Mouse (Mus musculus) embryonic stem cell, embryonic (primary cell): ENCODE data around the gene Kcnj9.

ENCODE experiments used
- CTCF ChIA-PET, 4 experiments: fragments of 300-600 bp in 2 of 4; fragments of 350-600 bp in 2 of 4; sonication (Branson Sonifier 250); formaldehyde crosslinking; loops; one replicate each; lab custom pipeline; 2022; ENCODE audit warnings: inconsistent platforms in 2 of 4; lab: Charles Lee
- POLR2A ChIA-PET, 4 experiments: fragments of 300-600 bp in 2 of 4; fragments of 350-600 bp in 2 of 4; sonication (Branson Sonifier 250); formaldehyde crosslinking; loops; one replicate each; lab custom pipeline; 2022; ENCODE audit warnings: antibody characterized with exemption in 4 of 4, inconsistent platforms in 1 of 4; lab: Charles Lee

Kcnj9 gene

DNA sequence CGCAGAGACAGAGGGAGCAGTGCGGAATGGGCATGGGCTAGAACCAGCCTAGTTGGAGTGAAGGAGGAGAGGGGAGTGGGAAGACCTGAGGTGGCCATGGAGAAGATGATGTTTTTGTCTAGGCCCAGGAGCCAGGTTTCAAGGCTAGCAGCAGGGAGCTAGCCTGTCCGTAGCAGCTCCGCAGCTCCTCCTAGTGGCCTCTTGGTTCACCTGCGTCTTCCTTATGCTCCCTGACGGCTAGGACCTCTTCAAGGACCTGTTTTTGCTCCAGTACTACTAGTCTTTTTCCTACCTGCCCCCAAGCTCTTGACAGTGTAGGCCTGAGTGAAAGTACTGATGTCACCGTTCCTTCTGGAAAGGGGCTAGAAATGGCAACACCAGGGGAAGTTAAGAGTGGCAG lies 4.4 kb downstream of the Kcnj9 start:
- ChIA-PET POLR2A (interaction anchor here (0.6 to 3.3 kb wide), 30 partner anchors 10 to 499 kb away, joined by 3 to 19 read pairs (median 3); partner anchors contain the start of genes Dcaf8 (in 1 of the 4), Kcnj10 (in 1 of the 4), Ncstn (in 1 of the 4) and Pex19 (in 1 of the 4)), CTCF (interaction anchor here (0.5 to 4.4 kb wide), 65 partner anchors 8 to 1023 kb away, joined by 3 to 25 read pairs (median 4); partner anchors contain the start of genes Kcnj10 (in 3 of the 4), Copa (in 1 of the 4), Ncstn (in 1 of the 4) and Pea15a (in 1 of the 4))

DNA sequence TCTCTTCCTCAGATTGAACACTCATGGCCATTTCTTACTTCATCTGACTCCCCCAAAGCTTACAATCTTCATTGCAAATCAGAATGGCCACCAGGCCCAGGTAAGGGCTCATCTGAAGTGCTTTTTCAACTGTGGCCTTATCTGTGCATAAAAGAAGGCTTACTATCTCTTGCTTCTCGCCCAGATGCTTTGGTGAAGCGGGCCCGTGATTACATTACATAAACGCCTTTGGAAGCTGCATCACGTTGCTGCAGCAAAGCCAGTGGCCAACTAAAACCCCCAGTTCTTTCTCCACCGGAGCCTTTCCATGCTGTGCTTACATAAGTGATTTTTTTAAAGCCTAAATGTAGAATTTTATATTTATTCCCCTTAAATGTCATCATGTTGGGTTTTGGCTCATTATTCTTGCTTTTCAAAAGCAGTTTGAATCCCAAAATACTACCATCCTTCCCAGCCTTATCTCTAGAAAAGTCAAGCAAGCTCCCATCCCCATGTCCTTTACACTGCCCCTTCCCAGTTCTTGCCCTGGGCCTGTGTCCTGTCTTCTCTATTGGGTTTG lies 5.2 kb downstream of the Kcnj9 start:
- CTCF ChIA-PET, result interaction anchor here (0.6 to 4.4 kb wide), 18 partner anchors 13 to 714 kb away, joined by 3 to 25 read pairs (median 4); no protein-coding TSS in a partner anchor

GRCm38 (mm10) chr1:172323298-172323697 lies 5.8 kb downstream of the Kcnj9 start:
- ChIA-PET POLR2A (interaction anchor here in 3 of 4 experiments (0.5 to 3.3 kb wide), 11 partner anchors 8 to 241 kb away, joined by 3 to 19 read pairs (median 3); partner anchors contain the start of genes Copa (in 1 of the 3), Kcnj10 (in 1 of the 3) and Ncstn (in 1 of the 3)), CTCF (interaction anchor here in 3 of 4 experiments (0.6 to 4.4 kb wide), 12 partner anchors 9 to 292 kb away, joined by 3 to 25 read pairs (median 4); no protein-coding TSS in a partner anchor)

More for the DNA sequence above, 5.2 kb downstream of the Kcnj9 start:
- POLR2A ChIA-PET, result interaction anchor here in 3 of 4 experiments (0.8 to 3.3 kb wide), 12 partner anchors 9 to 241 kb away, joined by 3 to 19 read pairs (median 4); partner anchors contain the start of genes Copa (in 1 of the 3), Kcnj10 (in 1 of the 3) and Ncstn (in 1 of the 3)

GRCm38 (mm10) chr1:172322725-172323124 lies 6.4 kb downstream of the Kcnj9 start:
- ChIA-PET POLR2A (interaction anchor here in 3 of 4 experiments (0.5 to 3.3 kb wide), 12 partner anchors 8 to 208 kb away, joined by 3 to 19 read pairs (median 3); partner anchors contain the start of gene Kcnj10 (in 1 of the 3)), CTCF (interaction anchor here (0.5 to 4.4 kb wide), 13 partner anchors 8 to 497 kb away, joined by 3 to 25 read pairs (median 5); no protein-coding TSS in a partner anchor)

DNA sequence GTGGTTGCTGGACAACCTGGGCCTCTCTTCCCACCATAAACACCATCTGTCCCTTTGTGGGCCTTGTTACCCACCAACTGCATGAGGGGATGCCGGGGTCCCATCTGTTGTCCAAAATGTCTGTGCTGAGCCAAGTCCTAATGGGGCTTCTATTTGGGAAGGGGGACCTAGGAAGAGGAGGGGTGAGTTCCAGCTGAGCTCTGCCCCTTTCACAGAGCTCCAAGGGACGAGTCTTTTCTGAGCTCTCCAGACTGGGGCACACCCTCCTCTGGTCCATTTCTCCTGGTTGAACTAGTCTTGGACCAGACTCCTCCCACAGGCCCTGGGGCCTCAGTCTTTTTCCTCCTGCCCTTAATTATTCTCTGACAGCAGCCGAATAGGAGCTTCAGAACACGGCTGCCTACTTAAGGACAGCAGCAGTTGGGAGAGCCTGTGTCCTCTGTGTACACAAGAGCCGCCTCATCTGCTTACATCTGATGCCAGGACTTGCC lies 9.2 kb downstream of the Kcnj9 start:
- POLR2A ChIA-PET, result interaction anchor here in 1 of 4 experiments (0.5 to 1.5 kb wide), 3 partner anchors 171 to 217 kb away, joined by 3 to 4 read pairs (median 3); partner anchors contain the start of gene Dcaf8
- CTCF ChIA-PET, result interaction anchor here in 3 of 4 experiments (0.7 to 1.2 kb wide), 6 partner anchors 8 to 200 kb away, joined by 3 to 4 read pairs (median 3); no protein-coding TSS in a partner anchor

GRCm38 (mm10) chr1:172319346-172319745 lies 9.8 kb downstream of the Kcnj9 start:
- POLR2A ChIA-PET, result interaction anchor here in 1 of 4 experiments (1.1 to 1.5 kb wide), 2 partner anchors 170 to 172 kb away, joined by 3 to 4 read pairs; partner anchors contain the start of gene Dcaf8
- CTCF ChIA-PET, result interaction anchor here in 2 of 4 experiments (0.7 to 1.2 kb wide), 5 partner anchors 8 to 190 kb away, joined by 3 to 4 read pairs (median 3); no protein-coding TSS in a partner anchor

DNA sequence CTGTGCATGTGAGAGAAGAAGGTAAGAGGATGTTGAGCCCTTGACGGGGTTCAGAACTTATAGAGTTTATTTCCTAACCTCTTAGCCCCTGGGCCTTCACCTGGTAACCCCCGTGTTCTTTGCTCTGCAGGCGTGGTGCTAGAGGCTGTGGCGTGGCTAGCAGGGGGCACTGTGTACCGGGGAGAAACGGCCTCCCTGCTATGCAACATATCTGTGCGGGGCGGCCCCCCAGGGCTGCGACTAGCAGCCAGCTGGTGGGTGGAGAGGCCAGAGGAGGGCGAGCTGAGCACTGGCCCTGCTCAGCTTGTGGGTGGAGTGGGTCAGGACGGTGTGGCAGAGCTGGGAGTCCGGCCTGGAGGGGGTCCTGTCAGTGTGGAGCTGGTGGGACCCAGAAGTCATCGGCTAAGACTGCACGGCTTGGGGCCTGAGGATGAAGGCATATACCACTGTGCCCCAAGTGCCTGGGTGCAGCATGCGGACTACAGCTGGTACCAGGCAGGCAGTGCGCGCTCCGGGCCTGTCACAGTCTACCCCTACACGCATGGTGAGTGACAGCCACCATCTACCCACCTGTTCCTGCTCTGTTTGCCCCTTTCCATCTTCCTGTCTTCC lies 10.6 kb downstream of the Kcnj9 start:
- ChIA-PET CTCF (interaction anchor here in 2 of 4 experiments (0.7 to 1.1 kb wide), 3 partner anchors 9 to 174 kb away, joined by 3 read pairs; no protein-coding TSS in a partner anchor), POLR2A (no interaction called here)

DNA sequence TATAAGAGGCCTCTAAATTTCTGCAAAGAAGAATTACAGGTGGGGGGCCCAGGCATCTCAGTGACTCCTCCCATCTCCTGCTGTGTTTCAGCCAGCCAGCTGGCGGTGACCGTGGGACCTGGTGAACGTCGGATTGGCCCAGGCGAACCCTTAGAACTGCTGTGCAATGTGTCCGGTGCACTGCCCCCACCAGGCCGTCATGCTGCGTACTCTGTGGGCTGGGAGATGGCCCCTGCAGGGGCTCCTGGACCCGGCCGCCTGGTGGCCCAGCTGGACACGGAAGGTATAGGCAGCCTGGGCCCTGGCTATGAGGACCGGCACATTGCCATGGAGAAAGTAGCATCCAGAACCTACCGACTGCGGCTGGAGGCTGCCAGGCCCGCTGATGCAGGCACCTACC lies 11.2 kb downstream of the Kcnj9 start:
- CTCF ChIA-PET, result interaction anchor here in 2 of 4 experiments (1.0 to 1.1 kb wide), 2 partner anchors 29 to 51 kb away, joined by 3 read pairs; no protein-coding TSS in a partner anchor
- POLR2A ChIA-PET, result interaction anchor here in 1 of 4 experiments (1.5 kb wide), 1 partner anchor 236 kb away, joined by 3 read pairs; the partner anchor contains the start of gene Copa

GRCm38 (mm10) chr1:172317431-172317830 lies 11.7 kb downstream of the Kcnj9 start:
- CTCF ChIA-PET, result interaction anchor here in 2 of 4 experiments (0.6 to 1.2 kb wide), 5 partner anchors 11 to 174 kb away, joined by 3 to 4 read pairs (median 3); no protein-coding TSS in a partner anchor

GRCm38 (mm10) chr1:172314911-172315310 lies 14.2 kb downstream of the Kcnj9 start:
- POLR2A ChIA-PET, result interaction anchor here in 3 of 4 experiments (0.5 to 3.1 kb wide), 22 partner anchors 7 to 233 kb away, joined by 3 to 15 read pairs (median 4); partner anchors contain the start of genes Kcnj10 (in 2 of the 3), Pex19 (in 2 of the 3), Atp1a4 (in 1 of the 3) and Copa (in 1 of the 3)

More at GRCm38 (mm10) chr1:172317431-172317830, 11.7 kb downstream of the Kcnj9 start:
- POLR2A ChIA-PET, result interaction anchor here in 1 of 4 experiments (1.4 to 1.5 kb wide), 2 partner anchors 59 to 235 kb away, joined by 3 read pairs; partner anchors contain the start of genes Copa and Pigm

GRCm38 (mm10) chr1:172313613-172314411 lies 15.3 kb downstream of the Kcnj9 start:
- ChIA-PET CTCF (interaction anchor here in 3 of 4 experiments (0.6 to 2.4 kb wide), 6 partner anchors 9 to 268 kb away, joined by 3 to 14 read pairs (median 3); no protein-coding TSS in a partner anchor), POLR2A (interaction anchor here in 2 of 4 experiments (0.5 to 3.1 kb wide), 24 partner anchors 9 to 534 kb away, joined by 3 to 15 read pairs (median 4); partner anchors contain the start of genes Pea15a (in 2 of the 2), Pex19 (in 2 of the 2) and Kcnj10 (in 1 of the 2))

More at GRCm38 (mm10) chr1:172314911-172315310, 14.2 kb downstream of the Kcnj9 start:
- CTCF ChIA-PET, result interaction anchor here (0.5 to 2.4 kb wide), 9 partner anchors 8 to 269 kb away, joined by 3 to 14 read pairs (median 3); no protein-coding TSS in a partner anchor

DNA sequence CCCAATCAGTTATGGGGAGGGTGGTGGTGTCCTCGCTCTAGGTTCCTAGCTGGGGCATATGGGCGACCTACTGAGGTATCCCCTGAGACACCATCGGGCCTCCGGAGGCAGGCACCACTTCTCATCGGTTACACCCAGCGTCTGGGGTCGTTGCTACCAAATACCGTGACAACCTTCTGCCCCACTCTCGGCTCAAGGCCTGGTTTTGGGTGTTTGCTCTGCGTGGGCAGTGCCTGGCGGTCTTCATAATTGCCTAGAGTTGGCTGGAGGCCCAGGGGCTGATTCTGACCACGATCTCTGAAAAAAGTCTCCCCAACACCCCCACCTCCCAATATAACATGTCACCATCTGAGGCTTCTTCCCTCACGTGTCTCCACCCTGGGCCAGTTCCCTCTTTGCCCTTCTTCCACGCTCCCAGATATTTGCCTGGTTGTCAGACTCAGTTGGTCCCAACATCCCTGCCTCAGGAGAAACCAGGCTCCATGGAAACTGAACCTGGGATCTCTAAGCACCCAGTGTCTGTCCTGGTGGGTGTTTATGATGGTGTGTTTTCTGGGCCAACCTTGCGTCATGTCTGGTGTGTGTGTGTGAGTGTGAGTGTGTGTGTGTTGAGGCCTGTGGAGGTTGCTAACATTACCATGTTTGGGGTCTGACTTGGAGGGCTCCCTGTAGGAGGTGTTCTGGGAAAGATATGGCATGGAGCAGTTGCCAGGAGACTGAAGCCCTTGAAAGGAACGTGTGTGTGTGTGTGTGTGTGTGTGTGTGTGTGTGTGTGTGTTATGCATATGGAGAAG lies 16.2 kb downstream of the Kcnj9 start:
- CTCF ChIA-PET, result interaction anchor here in 3 of 4 experiments (1.2 to 4.6 kb wide), 7 partner anchors 11 to 266 kb away, joined by 3 to 25 read pairs (median 12); partner anchors contain the start of gene Kcnj10 (in 1 of the 3)

DNA sequence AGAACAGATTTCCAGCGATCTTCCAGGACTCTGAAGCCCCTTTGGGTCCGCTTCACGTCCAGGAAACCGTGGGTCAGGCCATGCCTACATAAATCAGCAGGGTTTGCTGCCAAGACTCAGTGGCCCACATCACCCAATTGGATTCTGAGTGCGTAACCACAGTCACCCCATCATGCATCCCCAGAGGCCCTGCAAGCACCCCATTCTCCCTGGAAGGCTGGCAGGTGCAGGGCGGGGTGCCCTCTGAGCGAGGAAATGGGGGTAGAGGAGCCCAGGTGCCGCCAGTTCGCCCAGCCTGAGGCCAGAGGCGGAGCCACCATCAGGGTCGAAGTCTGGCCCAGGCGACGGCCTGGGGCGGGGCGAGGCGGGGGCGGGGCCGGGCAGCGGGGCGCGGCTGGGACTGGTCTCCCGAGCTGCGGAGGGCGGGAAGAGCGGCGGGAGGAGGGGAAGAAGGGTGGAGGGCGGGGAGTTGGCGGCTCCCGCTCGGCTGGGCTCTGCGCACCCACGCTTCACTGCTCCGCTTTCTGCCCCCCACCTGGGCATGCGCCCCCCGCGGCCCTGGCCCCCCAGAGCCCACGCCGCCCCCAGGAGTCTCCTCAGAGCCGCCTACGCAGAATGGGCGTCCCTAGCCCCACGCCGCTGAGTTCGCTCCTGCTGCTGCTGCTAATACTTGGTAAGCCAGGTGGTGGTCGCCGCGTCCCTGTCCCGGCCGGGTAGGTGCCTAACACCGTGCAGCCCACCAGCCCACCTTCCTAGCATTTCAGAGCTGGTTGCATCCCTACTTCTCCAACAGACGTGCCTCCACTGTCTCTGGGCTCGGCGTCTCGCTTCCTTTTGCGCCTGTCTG lies 17.0 kb downstream of the Kcnj9 start:
- CTCF ChIA-PET, result interaction anchor here (0.6 to 4.6 kb wide), 24 partner anchors 8 to 1295 kb away, joined by 3 to 25 read pairs (median 4); partner anchors contain the start of genes Kcnj10 (in 1 of the 4) and Pex19 (in 1 of the 4)
- POLR2A ChIA-PET, result interaction anchor here (0.6 to 3.4 kb wide), 31 partner anchors 9 to 295 kb away, joined by 3 to 19 read pairs (median 3); partner anchors contain the start of genes Pigm (in 2 of the 4), Copa (in 1 of the 4), Dcaf8 (in 1 of the 4) and Kcnj10 (in 1 of the 4)

More for the DNA sequence above, 16.2 kb downstream of the Kcnj9 start:
- POLR2A ChIA-PET, result interaction anchor here in 3 of 4 experiments (0.6 to 3.4 kb wide), 19 partner anchors 11 to 189 kb away, joined by 3 to 19 read pairs (median 3); partner anchors contain the start of genes Pex19 (in 2 of the 3), Pigm (in 2 of the 3), Dcaf8 (in 1 of the 3) and Kcnj10 (in 1 of the 3)
